Mouse (Mus musculus) testis, postnatal 14 days (tissue): ENCODE results near the gene Nedd8.
A peak's percentile ranks its signal among the peaks of the same experiment; 100 is the strongest.

Source experiments
- DNase-seq: peaks from one replicate; pipeline ENCODE4 v3.0.0; 2021; ENCODE audit warnings: low spot score

Nedd8 gene

GRCm38 (mm10) chr14:55671833-55672740 is at the start of gene Nedd8, which contains the start of gene Gmpr2:
Gene Nedd8, minus strand, starts transcription at chr14:55672124.
Gene Gmpr2, plus strand, starts transcription at chr14:55671941.
- peak; percentile 94 for DNase-seq

DNA sequence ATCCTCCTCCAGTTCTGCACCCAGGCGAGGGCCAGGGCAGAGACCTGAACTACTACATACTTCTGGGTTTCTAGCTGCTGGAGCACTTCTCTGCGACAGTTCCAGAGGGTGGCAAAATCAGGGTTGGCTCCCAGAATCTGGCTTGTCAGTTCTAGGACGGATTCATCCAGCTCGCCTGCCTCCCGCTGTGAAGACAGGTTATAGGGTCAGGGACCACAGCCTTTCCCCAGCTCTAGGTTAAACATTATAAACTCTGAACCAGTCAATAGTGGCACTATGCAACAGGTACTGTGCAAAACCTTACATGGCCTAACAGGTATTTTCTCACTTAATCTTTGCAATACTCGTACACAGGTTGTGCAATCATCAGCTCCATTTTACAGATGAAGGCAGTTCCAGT is 49.2 kb upstream of the Nedd8 start:
- no peak for DNase-seq

DNA sequence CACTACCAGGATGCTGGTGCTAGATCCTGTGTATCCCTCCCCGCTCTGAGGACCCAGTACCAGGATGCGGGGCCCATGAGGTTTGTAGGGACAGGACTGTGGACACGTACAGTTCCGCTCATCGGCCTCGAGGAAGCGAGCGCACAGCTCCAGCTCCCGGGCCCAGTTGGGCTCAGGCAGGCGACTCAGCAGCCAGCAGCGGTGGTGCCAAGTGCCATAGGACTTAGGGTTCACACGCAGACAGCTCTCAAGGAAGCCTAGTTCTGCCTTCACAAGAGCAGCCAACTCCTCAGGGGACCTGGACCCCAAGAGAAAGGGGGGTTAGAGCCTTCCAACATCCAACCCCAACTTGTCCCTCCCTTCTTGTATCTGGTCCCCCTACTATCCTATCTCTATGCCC is 48.7 kb upstream of the Nedd8 start:
- DNase-seq, result no peak

GRCm38 (mm10) chr14:55719737-55720136 is 47.8 kb upstream of the Nedd8 start:
- DNase-seq, result no peak

GRCm38 (mm10) chr14:55716884-55717283 is 45.0 kb upstream of the Nedd8 start:
- DNase-seq, result no peak

GRCm38 (mm10) chr14:55716271-55716670 is 44.3 kb upstream of the Nedd8 start:
- DNase-seq, result no peak

GRCm38 (mm10) chr14:55714893-55715292 is 43.0 kb upstream of the Nedd8 start:
- no peak for DNase-seq

GRCm38 (mm10) chr14:55713729-55714122 is 41.8 kb upstream of the Nedd8 start, which contains the start of gene Tgm1:
Gene Tgm1, minus strand, starts transcription at chr14:55713926.
- DNase-seq, result no peak

GRCm38 (mm10) chr14:55713007-55713728 is 41.2 kb upstream of the Nedd8 start:
- DNase-seq, result no peak

DNA sequence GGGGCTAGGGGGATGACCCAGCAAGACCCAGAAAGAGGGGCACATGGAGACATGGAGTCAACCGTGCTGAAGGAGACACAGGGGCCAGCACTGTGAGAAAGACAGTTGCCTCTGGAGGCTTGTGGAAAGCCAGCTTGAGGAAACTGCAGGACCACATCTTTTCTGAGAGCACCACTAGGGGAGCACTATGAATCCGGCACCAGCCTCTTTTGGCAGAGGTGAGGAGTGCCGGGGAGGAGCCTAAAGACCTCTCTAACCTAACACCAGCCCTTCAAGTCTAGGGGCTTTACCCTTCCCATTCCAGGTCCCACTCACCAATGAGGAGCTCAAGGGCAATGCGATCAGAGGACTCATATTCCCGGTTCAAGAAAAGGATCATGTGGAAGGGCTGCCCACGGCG is 39.9 kb upstream of the Nedd8 start:
- DNase-seq, result no peak

GRCm38 (mm10) chr14:55709509-55709908 is 37.6 kb upstream of the Nedd8 start:
- DNase-seq, result no peak

DNA sequence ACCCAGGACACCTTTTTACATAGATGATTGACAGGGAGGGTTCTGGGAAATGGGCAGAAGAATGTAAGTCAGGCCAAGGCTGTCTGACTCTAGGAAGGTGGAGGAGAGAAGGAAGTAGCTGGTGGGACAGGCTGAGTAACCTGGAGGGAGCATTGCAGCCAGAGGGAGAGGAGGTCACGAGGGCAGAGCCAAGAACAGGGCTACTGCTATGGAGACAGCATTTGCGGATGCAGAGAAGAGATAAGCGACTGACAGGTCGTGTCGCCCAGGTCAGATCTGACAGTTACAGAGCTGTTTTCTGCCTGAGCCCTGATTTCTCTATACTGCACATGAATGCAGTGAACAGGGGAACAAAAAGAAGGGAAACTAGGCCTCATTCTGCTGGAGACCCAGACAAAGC is 35.5 kb upstream of the Nedd8 start:
- DNase-seq, result no peak

DNA sequence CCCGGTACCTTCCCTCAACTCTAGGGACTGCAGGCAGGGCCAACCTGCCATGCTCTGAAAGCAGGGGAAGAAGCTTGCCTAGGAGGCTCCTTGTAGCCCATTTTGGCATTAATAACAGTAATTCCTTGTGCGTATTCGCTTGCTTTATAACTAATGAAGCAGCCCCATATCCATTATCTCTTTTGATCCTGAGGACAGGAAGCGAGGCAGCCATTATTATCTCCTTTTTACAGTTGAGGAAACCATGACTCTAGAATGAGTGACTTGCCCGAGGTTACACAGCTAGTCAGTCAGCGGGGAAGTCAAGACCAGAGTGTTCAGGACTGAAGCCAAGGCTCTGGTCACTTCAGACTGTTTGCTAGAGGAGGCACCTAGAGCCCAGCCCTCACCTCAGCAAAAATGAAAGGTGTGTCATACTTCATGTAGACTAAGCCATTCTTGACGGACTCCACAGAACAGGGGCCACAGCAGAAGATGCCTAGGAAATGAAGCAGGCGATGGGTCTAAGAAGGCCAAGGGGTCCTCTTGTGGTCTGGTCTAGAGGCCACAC is 34.2 kb upstream of the Nedd8 start:
- no peak for DNase-seq

- no peak for DNase-seq
These were observed 30.8 kb upstream of the Nedd8 start for GRCm38 (mm10) chr14:55702761-55703160.

- DNase-seq, result no peak
These were observed 29.2 kb upstream of the Nedd8 start for GRCm38 (mm10) chr14:55701131-55701530.

- DNase-seq, result no peak
These were observed 25.3 kb upstream of the Nedd8 start for GRCm38 (mm10) chr14:55697226-55697625.

- DNase-seq, result no peak
These were observed 17.5 kb upstream of the Nedd8 start for GRCm38 (mm10) chr14:55689433-55689832.

- DNase-seq, result no peak
These were observed 10.2 kb upstream of the Nedd8 start for GRCm38 (mm10) chr14:55682118-55682493.

DNA sequence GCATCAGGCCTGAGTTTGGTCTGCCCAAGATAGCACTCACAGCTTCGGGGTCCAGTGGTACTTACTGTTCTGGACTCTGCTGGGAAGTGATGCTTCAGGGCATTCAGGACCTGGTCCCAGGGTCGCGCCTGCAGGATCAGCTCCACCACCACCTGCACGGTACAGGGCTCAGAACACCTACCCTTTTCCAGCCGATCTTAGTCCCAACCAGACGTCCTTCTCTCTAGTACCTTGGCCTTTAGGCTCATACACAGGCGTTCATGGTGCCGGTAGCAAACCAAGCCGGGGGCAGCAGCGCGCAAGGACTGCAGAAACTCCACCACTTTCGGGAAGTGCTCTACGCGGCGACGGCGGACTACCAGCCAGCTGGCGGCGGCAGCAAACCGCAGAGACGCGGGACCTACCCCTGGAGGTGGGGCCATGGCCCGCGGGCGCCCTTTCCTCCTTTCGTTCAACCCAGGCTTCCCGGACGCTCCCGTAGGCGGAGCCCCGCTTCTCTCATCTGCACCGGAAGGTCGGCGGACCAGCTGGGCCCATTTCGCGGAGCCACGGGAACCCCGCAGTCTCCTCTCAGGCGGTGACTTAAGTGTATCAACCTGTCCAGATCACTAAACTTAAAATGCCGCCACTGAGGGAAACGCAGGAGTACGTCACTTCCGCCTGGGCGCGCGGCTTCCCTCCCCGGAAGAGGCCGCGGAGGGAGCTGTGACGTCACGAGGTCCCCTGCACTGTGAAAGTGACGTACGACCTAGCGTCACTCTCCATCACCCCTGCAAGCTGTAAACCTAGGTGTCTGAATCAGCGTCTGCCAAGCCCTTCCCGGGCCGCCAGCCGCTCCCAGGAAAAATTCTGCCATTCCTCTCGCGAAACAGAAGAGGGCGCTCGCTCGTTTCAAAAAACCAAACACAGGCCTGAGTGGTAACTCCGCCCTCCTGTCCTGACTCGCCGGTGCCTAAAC is 9.5 kb upstream of the Nedd8 start, which contains the start of gene Tinf2:
Tinf2 (minus strand) TSS at position 661 of the 958 bp plus-strand sequence.
- DNase-seq, result peak; percentile 92

DNA sequence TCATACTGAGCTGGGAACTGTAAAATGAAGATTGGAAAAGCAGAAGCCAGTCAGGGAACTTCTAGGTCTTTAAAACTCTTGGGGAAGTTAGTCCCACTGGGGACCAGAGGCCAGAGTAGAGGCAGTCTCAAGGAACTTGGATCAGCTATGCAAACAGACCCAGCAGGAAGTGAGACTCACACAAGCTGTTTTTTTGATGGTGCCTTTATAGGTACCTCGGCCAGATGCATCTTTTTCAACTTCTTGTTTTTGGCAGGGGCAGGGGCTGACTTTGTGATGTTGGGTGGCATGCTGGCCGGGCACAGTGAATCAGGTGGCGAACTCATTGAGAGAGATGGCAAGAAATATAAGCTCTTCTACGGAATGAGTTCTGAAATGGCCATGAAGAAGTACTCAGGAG is 5.7 kb upstream of the Nedd8 start:
- DNase-seq, result no peak

- DNase-seq, result no peak
These were observed 777 bp upstream of the Nedd8 start for GRCm38 (mm10) chr14:55672741-55673060.

GRCm38 (mm10) chr14:55671486-55671832 is 465 bp downstream of the Nedd8 start:
- DNase-seq, result no peak
